Mouse (Mus musculus): ENCODE data around the gene Rprd1b.

Gene Rprd1b

DNA sequence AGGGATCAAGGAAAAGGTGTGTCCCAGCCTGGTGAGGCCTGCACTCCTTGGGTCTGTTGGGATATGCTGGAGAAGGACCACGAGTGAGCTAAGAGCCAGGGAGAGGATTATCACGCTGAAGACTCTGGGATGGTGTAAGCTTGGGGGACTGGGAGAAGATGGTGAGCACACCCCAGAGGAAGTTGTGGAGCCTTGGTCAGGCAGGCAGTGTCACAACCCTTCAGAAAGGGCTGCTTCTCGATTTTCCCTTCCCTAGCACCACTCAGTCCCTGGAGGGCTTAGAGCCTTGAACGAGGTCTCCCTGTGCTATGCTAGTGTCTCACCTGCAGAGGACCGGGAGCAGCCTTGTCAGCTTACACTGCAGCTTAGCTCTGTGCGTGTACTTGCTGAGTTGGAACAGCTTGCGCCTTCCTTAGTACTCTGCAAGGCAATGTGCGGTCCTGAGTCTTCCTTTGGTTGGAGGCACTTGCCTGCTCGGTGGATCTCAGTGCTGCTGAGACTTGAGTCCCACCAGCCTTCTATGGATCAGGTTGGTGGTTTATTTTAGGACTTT is 51.6 kb downstream of the Rprd1b start:
- in situ Hi-C loops (cut with MboI, MseI): no loop called here

DNA sequence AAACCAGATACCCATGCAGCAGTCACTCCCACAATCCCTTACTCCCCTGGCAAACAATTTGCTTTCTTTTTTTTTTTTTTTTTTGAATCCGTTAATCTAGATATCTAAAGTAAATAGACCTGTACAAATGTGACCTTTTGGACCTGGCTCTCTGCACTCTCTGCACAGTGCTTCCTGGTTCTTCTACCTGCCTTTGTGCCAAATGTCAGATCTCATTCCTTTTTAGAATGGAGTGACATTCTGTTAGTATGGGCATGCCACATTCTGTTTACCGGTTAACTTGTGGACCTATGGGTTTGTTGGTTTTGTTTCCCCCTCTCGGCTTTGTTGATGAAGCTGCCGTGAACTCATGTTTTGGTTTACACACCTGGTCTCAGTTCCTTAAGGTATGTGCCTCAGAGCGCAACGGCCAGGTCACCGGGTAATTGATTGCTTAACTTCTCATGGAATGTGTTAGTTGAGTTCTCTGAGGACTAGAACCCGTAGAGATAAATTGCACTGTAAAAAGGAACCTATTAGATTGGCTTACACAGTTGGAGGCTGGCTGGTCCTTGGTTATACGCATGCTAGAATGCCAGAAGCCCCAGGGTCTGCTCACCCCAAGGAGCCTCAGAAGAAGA is 52.4 kb downstream of the Rprd1b start:
- in situ Hi-C loops (cut with MboI, MseI): no loop called here

- in situ Hi-C loops (cut with MboI, MseI): no loop called here
Measured at GRCm38 (mm10) chr2:158084486-158084885, 56.2 kb downstream of the Rprd1b start.

GRCm38 (mm10) chr2:158090096-158090495 is 61.8 kb downstream of the Rprd1b start:
- in situ Hi-C loops (cut with MboI, MseI): no loop called here

DNA sequence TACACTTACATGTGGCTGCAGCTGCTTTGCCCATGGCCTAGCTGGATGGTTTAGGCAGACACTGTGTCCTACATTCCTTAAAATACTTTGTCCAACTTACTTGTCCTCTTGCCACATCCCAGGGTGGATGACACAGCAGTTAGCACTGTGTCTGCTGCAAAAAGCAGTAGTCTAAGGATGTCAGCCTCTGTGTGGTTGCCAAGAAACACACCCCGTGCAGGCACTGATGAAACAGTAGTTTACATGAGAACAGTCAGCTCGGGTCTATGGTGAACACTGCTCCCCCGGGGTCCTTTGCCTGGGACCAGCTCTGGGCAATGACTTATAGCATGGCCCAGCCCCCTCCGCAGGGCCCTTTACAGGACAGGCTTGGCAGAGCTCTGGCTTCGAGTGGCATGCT is 65.0 kb downstream of the Rprd1b start:
- in situ Hi-C loops (cut with MboI, MseI): no loop called here

- in situ Hi-C loops (cut with MboI, MseI): no loop called here
Measured at GRCm38 (mm10) chr2:158094300-158094699, 66.0 kb downstream of the Rprd1b start.

- in situ Hi-C loops (cut with MboI, MseI): no loop called here
Measured at GRCm38 (mm10) chr2:158094846-158095245, 66.5 kb downstream of the Rprd1b start.

DNA sequence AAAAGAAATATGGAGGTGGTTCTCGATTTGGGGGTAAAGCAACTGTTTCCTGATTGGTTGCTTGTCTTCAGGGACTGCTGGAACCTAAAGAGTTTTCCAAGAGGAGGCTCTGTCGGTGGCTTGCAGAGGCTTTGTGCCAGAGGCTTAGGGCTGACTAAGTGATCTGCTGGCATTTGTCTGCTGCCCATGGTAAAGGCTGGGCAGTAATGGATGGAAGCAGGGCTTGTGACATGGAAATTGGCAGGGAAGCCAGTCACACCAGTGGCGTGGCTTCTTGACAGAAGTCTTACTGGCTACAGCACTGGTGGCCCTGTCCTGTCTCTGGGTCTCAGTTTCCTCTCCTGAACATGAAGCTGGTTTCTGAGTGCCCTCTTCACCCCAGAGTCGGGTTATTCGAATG is 68.8 kb downstream of the Rprd1b start:
- in situ Hi-C loops (cut with MboI, MseI): no loop called here

GRCm38 (mm10) chr2:158098730-158099129 is 70.4 kb downstream of the Rprd1b start:
- in situ Hi-C loops (cut with MboI, MseI): no loop called here

DNA sequence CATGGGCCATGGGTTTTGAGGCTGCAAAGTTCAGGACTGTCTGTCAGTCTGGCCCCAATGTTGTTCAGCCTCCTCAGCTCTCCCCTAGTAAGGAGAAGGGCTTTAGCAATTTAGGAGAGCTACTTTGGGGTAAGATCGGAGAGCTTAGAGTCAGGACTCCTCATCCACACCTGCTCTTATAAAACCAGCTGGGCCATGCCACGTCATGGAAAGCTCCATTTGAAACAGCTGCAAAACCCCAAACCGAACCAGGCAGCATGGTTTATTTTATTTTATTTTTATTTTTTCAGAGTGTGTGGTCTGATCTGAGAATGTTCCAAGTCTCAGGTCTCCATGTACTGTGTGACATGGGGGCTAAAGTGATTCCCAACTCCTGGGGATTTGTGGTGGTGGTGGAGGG is 71.2 kb downstream of the Rprd1b start:
- in situ Hi-C loops (cut with MboI, MseI): no loop called here

- in situ Hi-C loops (cut with MboI, MseI): no loop called here
Measured at GRCm38 (mm10) chr2:158101768-158102167, 73.5 kb downstream of the Rprd1b start.

- in situ Hi-C loops (cut with MboI, MseI): no loop called here
Measured at GRCm38 (mm10) chr2:158104966-158105365, 76.7 kb downstream of the Rprd1b start.

GRCm38 (mm10) chr2:158105605-158106004 is 77.3 kb downstream of the Rprd1b start:
- in situ Hi-C loops (cut with MboI, MseI): no loop called here

- in situ Hi-C loops (cut with MboI, MseI): no loop called here
Measured at GRCm38 (mm10) chr2:158106947-158107587, 78.8 kb downstream of the Rprd1b start.

GRCm38 (mm10) chr2:158109516-158109915 is 81.2 kb downstream of the Rprd1b start:
- in situ Hi-C loops (cut with MboI, MseI): no loop called here

DNA sequence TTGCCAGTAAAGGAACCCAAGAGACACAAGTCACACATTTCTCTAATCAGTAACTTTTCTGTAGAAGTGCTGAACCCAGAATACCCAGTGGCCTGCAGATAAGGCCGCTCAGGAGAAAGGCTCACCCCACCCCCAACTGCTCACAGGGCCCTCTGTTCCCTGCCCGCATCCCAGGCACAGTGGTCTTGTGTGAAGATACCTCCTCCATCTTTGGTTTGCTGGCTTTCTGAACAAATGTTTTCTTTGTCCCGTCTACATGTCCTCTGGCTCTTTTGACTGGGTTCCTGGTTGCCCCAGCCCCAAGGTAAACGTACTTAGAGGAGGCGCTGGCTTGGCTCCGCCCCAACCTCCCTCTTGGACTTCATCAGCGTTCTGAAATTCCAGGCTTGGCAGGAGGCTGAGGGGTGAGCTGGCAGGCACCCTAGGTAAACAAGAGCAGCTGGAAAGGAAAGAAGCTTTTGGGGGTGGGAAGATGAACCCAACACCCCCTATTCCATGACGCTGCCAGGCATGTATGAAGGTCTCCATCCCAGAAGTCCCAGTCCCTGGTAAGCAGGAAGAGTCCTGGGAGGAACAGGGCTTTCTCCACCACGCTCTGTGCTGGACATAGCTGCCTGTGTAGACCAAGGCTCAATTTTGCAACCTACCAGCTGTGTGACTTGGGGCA is 85.4 kb downstream of the Rprd1b start:
- in situ Hi-C loops (cut with MboI, MseI): loop anchor here (5.0 kb wide), 1 partner anchor 94 kb away; no protein-coding TSS in a partner anchor

- in situ Hi-C loops (cut with MboI, MseI): loop anchor here (5.0 kb wide), 1 partner anchor 92 kb away; no protein-coding TSS in a partner anchor
Measured at GRCm38 (mm10) chr2:158114931-158115330, 86.6 kb downstream of the Rprd1b start.

DNA sequence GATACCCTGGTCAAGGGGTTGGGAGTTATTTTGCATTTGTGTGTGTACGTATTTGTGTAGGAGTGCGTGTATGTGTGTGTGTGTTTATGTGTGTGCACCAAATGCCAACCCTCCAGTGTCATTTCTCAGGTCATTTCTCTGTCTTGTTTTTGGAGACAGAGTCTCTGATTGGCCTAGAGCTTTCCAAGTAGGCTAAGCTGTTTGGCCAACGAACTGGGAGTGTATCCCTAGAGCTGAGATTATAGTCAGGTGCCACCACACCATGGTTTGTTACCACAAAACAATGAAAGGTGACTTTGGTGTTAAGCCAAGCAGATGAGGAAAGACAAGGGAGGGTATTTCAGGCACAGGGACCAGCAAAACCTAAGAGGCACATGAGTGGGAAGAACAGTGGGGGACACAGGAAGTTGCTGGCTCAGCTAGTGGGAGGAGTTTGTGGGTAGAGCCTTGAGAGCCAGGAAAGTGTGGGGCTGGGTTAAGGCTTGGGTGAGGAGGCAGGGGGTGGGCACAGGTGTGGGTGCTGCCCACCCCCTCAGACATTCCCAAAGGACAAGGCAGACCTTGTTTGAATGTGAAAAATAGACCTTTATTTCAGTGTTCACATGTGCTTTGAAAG is 87.6 kb downstream of the Rprd1b start:
- in situ Hi-C loops (cut with MboI, MseI): no loop called here

DNA sequence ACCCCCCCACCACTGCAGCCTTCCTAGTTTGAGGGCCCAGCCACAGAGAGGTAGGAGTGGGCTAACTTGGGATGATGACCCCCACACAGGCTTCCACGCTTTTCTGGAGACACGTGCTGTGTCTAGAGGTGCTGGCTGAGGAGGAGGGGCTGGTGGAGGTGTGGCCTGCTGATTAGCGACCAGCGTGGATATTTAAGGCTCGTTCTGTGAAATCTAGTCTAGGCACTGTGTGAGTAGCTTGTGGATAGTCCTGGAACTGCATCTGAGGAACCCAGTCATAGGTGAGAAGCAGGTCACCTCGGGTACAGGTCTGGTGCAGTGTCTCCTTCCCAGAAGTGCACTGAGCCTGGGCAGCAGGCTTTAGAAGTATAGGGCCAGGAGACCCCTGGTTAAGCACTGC is 88.4 kb downstream of the Rprd1b start:
- in situ Hi-C loops (cut with MboI, MseI): no loop called here

GRCm38 (mm10) chr2:158119145-158119544 is 90.8 kb downstream of the Rprd1b start:
- in situ Hi-C loops (cut with MboI, MseI): no loop called here

DNA sequence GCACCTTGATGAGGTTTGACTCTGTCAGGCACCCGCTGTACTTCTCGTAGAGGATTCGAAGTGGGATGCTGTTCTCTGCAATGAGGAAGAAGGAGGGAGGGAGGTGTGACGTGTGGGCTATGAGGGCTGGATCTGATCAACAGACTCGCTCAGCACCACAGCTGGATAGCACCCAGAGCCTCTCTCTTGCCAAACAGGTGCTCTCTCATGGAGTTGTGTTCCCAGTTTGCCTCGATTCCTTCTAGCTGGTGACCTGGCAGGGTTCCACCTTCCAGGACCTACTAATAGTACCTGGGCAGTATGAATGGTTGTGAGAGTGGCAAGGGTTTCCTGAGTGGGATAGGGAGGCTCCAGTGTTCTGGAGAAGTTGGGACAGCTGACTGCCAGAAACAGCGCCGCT is 91.9 kb downstream of the Rprd1b start:
- in situ Hi-C loops (cut with MboI, MseI): no loop called here

- in situ Hi-C loops (cut with MboI, MseI): no loop called here
Measured at GRCm38 (mm10) chr2:158120868-158121267, 92.6 kb downstream of the Rprd1b start.

Data from T-helper 2 cell (primary cell).